Mouse (Mus musculus) forebrain, embryonic 14.5 days (tissue): ENCODE data around the gene Rims3. TPM values are rescaled to one million over a fixed set of nuclear protein-coding genes. Genes with fewer than 3 reads are reported as not detected.

Experiments
- ATAC-seq: fragments of 200-750 bp; cut with Nextera tagmentation; 2 replicates; pipeline ENCODE4 v1.8.0; 2017; ENCODE audit warnings: mild to moderate bottlenecking, moderate library complexity
- DNase-seq: peaks from one replicate; pipeline ENCODE4 v3.0.0-alpha.2; 2015; ENCODE audit warnings: low spot score
- H3K27ac ChIP-seq: fragments of 300-500 bp; sonication (generic); 2 replicates; pipeline ENCODE4 v1.5.1; 2014; ENCODE audit warnings: low read depth, mild to moderate bottlenecking, control low read depth, low read length, moderate library complexity
- H3K27me3 ChIP-seq: fragments of 300-500 bp; sonication (generic); replicated peaks from 2 replicates; pipeline ENCODE4 v1.6.1; 2014; ENCODE audit warnings: low read length, control low read depth, mixed read lengths; ENCODE audit not compliant: control insufficient read depth, insufficient read depth
- H3K36me3 ChIP-seq: fragments of 300-500 bp; sonication (generic); 2 replicates; pipeline ENCODE4 v1.6.1; 2014; ENCODE audit warnings: low read length, control low read depth; ENCODE audit not compliant: control insufficient read depth, insufficient read depth
- H3K4me1 ChIP-seq: fragments of 300-500 bp; sonication (generic); 2 replicates; pipeline ENCODE4 v1.6.1; 2014; ENCODE audit warnings: antibody characterized with exemption, low read length, control low read depth; ENCODE audit not compliant: control insufficient read depth, insufficient read depth
- H3K4me2 ChIP-seq: fragments of 300-500 bp; sonication (generic); 2 replicates; pipeline ENCODE4 v1.6.1; 2014; ENCODE audit warnings: mild to moderate bottlenecking, control low read depth, low read length
- H3K4me3 ChIP-seq: fragments of 300-500 bp; sonication (generic); 2 replicates; pipeline ENCODE4 v1.5.1; 2014; ENCODE audit warnings: low read depth, low read length, control low read depth
- H3K9ac ChIP-seq: fragments of 300-500 bp; sonication (generic); 2 replicates; pipeline ENCODE4 v1.6.1; 2014; ENCODE audit warnings: mild to moderate bottlenecking, low read length, control low read depth, moderate library complexity
- H3K9me3 ChIP-seq: fragments of 300-500 bp; sonication (generic); replicated peaks from 2 replicates; pipeline ENCODE4 v1.6.1; 2016; ENCODE audit warnings: low read length, control low read depth, mixed read lengths; ENCODE audit not compliant: control insufficient read depth
- WGBS: fragments of 180-500 bp; shearing (Covaris S2); extraction: QIAGEN DNeasy Blood & Tissue Kit; methylation state at CpG from one replicate; pipeline ENCODE4 v1.1.7; 2014; 5-methylcytosine and 5-hydroxymethylcytosine counted together
- polyA plus RNA-seq: library from polyadenylated mRNA; unstranded; fragments of >200 nt; fragmentation: Nextera tagmentation; extraction: Ambion mirVana; gene quantifications from 2 replicates; pipeline ENCODE4 v1.2.1, GENCODE M21; 2014

Gene Rims3
- polyA plus RNA-seq, 1 experiment from 2014 or later = 8.1 TPM

DNA sequence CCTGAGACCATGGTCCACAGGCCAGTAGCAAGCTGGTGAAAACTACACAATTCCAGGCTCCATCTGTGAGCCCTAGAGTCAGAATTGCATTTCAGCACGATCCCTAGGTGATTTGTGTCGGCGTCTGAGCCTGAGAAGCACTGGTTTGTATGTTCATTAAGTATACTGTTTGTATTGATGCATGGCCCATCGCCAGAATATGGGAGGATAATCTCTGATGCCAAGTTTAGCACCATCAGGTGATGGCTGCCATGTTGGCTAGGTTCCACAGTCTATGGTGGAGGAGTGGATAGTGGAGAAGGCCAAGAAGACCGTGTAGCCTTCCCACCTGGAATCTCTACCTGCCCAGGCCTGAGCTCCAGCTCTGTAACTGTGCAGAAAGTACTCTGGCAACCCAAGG, 13.6 kb downstream of the Rims3 start:
- Histone ChIP-seq H3K9ac (no peak overlapping the region), H3K36me3 (no peaks in the 10 kb centered on the region), H3K4me1 (peaks cover 5% of the 10 kb centered on the region), H3K4me3 (no peak overlapping the region), H3K27me3 (no peaks in the 10 kb centered on the region), H3K9me3 (no peaks in the 10 kb centered on the region), H3K4me2 (no peak overlapping the region), H3K27ac (no peak overlapping the region)
- 66% methylated on average over 5 of the region's 5 CpGs for WGBS
- ATAC-seq = no peak
- no peak for DNase-seq

DNA sequence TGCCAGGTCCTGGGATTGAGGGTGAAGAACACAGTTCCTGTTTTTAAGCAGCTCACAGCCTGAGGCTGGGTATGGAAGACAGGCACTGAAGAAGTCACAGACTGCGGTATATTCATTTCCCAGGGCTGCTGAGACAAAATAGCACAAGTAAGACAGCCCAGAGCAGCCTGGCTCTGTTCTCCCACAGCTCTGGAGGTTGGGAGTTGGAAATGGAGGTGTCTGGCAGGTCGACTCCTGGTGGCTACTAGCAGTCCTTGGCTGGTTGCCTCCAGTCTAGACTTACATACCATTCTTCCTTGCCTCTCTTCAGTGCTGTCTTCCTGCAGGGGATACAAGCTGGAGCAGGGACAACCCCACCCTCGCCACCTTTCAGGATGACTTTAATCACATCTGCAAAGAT, 14.4 kb downstream of the Rims3 start:
- DNase-seq = no peak
- WGBS = 91% methylated on average over 3 of the region's 3 CpGs
- Histone ChIP-seq H3K36me3 (no peaks in the 10 kb centered on the region), H3K9ac (no peak overlapping the region), H3K9me3 (no peaks in the 10 kb centered on the region), H3K4me3 (no peak overlapping the region), H3K27me3 (no peaks in the 10 kb centered on the region), H3K4me1 (peaks cover 5% of the 10 kb centered on the region), H3K27ac (no peak overlapping the region), H3K4me2 (no peak overlapping the region)
- no peak for ATAC-seq

DNA sequence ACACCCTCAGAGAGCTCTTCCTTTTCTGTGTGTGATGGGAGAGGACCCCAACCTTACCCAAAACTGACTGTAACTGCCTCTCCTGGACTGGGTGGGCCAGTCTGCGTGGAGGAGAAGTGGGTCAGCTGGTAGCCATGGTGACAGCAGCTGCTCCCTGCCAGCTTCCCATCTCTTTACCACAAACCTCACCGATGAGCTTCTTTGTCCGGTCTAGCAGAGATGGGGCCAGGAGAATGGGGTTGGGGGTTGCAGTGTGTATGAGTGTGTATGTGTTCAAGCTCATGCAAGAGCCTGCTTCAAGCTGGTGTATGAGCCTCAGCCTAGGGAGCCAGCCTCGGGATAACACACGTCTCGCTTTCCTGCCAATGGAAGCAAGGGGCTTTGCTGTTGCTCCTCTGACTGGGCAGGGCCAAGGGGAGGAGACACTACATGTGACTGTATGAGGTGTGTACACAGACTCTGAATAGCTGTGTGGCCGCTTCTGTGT, 15.7 kb downstream of the Rims3 start:
- H3K27ac ChIP-seq = peak overlapping the region; percentile 27; the same call in 1 of the 2 replicates
- H3K4me3 ChIP-seq = no peak overlapping the region
- no peaks in the 10 kb centered on the region for H3K9me3 ChIP-seq
- ATAC-seq (peak; percentile 64), DNase-seq (peak; percentile 31)
- H3K36me3 ChIP-seq = no peaks in the 10 kb centered on the region
- 38% methylated on average over 7 of the region's 7 CpGs for WGBS
- H3K4me2 ChIP-seq = no peak overlapping the region
- H3K27me3 ChIP-seq = no peaks in the 10 kb centered on the region
- H3K4me1 ChIP-seq = peaks cover 5% of the 10 kb centered on the region
- peak overlapping the region; percentile 35; the same call in 1 of the 2 replicates for H3K9ac ChIP-seq

DNA sequence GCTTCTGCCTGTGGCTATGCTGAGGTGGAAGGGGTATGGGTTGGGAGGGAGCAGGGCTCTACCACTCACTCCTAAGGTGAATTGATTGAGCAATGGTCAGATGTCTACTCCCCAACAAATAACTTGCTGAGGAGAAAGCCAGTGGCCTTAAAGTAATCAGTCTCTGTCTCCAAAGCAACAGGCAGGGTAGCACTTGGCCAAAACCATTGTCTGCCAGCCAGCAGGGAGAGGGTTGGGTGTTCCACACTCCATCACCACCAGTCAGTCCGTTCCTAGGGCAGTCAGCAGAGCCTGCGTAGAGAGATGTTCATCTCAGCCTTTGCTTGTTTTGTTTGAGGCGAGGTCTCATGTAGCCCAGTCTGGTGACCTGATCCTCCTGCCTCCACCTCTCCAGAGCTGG, 21.3 kb downstream of the Rims3 start:
- Histone ChIP-seq H3K4me2 (no peak overlapping the region), H3K36me3 (no peaks in the 10 kb centered on the region), H3K27ac (no peak overlapping the region), H3K4me3 (no peak overlapping the region), H3K4me1 (peaks cover 7% of the 10 kb centered on the region; the same call in 1 of the 2 replicates), H3K9ac (no peak overlapping the region), H3K9me3 (no peaks in the 10 kb centered on the region), H3K27me3 (no peaks in the 10 kb centered on the region)
- ATAC-seq = no peak
- DNase-seq = no peak
- 72% methylated on average over 3 of the region's 3 CpGs for WGBS

DNA sequence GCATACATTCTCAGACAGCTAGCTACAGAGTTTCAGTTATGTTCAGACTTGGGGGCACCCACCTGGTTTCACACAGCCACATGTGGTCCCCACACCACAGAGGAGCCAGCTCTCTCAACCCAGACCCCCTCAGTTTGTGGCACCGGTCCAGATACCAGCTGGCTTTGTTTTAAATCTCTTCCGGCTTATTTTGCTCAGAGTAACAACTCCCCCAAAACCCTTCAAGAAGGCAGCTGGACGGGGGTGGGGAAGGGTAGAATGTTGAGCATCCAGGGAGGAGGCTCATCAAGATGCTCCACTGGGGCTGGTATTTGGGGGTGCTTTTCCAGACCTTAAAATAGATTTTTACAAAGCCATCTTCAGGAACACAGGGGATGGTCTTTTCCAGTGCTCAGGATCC, 24.1 kb downstream of the Rims3 start:
- ATAC-seq (no peak), DNase-seq (peak; percentile 38)
- H3K4me1 ChIP-seq = peaks cover 22% of the 10 kb centered on the region
- no peaks in the 10 kb centered on the region for H3K9me3 ChIP-seq
- 42% methylated on average over 3 of the region's 3 CpGs for WGBS
- 0 out of 2 replicates have a peak overlapping the region, but pooled peaks have one; percentile 21 for H3K27ac ChIP-seq
- H3K4me2 ChIP-seq = no peak overlapping the region
- no peak overlapping the region for H3K4me3 ChIP-seq
- H3K27me3 ChIP-seq = no peaks in the 10 kb centered on the region
- H3K9ac ChIP-seq = no peak overlapping the region
- no peaks in the 10 kb centered on the region for H3K36me3 ChIP-seq

DNA sequence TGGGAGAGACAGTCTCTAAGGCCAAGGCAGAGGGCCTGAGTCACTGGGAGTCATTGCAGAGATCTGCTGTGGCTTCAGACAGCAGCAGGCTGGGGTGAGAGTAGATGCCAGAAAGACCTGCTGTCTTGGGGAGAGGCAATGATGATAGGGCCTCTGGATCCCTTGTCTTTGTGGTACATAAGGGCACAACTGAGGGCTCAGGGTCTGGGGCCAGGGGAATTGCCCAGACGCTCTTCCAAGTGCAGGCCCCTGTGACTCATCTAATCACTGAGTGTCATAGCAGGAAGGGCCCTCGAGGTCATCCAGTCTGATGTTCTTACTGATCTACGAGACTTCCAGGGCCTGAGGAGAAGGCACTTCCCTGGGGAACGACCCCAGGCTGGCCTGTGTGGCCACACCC, 24.8 kb downstream of the Rims3 start:
- ATAC-seq (no peak), DNase-seq (no peak)
- Histone ChIP-seq H3K4me3 (no peak overlapping the region), H3K4me2 (no peak overlapping the region), H3K27ac (no peak overlapping the region), H3K4me1 (peaks cover 22% of the 10 kb centered on the region), H3K27me3 (no peaks in the 10 kb centered on the region), H3K9ac (no peak overlapping the region), H3K9me3 (no peaks in the 10 kb centered on the region), H3K36me3 (no peaks in the 10 kb centered on the region)
- 55% methylated on average over 4 of the region's 4 CpGs for WGBS

DNA sequence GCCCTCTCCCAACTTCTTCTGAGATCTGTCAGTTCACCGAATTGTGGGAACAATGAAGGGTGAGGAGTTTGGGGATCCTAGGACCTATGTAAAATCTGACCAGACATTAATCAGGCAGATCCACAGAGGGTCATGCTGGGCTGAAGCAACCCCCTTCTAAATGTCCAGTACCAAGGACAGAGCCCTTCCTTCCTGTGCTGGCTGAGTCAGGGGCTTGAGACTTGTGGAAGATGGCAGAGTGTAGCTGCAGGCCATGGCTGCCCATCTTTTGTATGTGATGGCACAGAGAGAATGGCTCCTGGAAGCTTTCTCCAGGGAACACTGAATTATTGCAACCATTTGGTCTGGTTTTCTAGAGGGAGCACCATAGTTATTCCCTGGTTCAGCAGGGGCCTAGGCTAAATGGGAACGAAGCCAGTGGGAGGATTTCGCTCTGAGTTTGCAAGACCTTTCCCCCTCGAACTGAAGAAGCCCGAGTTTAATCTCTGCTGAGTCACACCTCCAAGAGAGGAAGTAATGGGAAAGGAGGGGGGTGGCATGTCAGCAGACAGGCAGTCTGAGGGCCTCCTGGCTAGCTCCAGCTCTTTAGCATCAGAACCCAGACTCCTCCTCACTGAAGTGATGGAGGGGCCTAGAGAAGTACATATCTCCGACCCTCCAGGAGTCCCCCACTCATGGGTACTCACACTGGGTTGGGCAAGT, 26.3 kb downstream of the Rims3 start:
- ATAC-seq (no peak), DNase-seq (no peak)
- 56% methylated on average over 6 of the region's 6 CpGs for WGBS
- no peak overlapping the region for H3K4me3 ChIP-seq
- no peak overlapping the region for H3K9ac ChIP-seq
- H3K4me2 ChIP-seq = no peak overlapping the region
- H3K4me1 ChIP-seq = peaks cover 31% of the 10 kb centered on the region
- H3K36me3 ChIP-seq = no peaks in the 10 kb centered on the region
- no peak overlapping the region for H3K27ac ChIP-seq
- no peaks in the 10 kb centered on the region for H3K9me3 ChIP-seq
- no peaks in the 10 kb centered on the region for H3K27me3 ChIP-seq

DNA sequence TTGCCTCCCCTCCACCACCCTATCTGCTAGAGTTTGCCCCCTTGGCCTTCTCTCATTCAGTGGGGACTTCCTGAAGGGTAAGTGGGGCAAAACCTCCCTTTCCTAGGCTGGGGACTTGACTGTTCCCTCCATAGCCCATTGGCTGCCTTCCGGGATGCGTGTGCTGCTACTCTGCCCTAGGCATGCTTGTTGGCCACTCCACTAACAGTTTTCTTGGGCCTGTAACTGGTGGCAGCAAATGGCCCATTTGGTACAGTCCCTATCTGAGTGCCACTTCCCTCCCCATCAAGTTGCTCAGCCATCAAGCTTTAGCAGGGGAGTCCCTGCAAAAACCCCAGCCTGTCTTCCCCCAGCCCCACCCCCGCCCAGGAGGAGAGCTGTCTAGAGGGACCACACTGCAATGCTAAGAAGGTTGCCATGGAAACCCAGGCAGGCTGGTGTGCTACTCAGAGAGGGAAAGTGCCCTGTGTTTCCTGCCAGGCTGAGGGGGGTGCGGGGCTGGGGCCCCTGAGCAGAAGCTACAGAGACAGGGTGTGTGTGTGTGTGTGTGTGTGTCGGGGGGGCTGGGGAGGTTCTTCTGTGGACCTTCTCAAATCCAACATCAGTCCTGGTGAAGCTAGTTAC, 27.5 kb downstream of the Rims3 start:
- no peaks in the 10 kb centered on the region for H3K27me3 ChIP-seq
- H3K4me3 ChIP-seq = no peak overlapping the region
- no peak overlapping the region for H3K9ac ChIP-seq
- no peak overlapping the region for H3K4me2 ChIP-seq
- no peaks in the 10 kb centered on the region for H3K36me3 ChIP-seq
- H3K4me1 ChIP-seq = peaks cover 31% of the 10 kb centered on the region
- 30% methylated on average over 5 of the region's 5 CpGs for WGBS
- DNase-seq (peak; percentile 89), ATAC-seq (peak; percentile 89)
- H3K9me3 ChIP-seq = no peaks in the 10 kb centered on the region
- H3K27ac ChIP-seq = no peak overlapping the region; the same call in 1 of the 2 replicates
